Mouse (Mus musculus) cerebellum, postnatal 25 days (tissue): ENCODE results near the gene Rad18.
"Not testable (repeated sequence)": the region's sequence is repeated elsewhere in the genome, so short reads cannot be mapped to it uniquely, and the experiment has no call there.

Source experiments
- DNase-seq, 2 experiments: peaks; one replicate each; pipeline ENCODE4 v3.0.0; 2021; ENCODE audit warnings: mixed read lengths in 2 of 2

Rad18 gene

GRCm38 (mm10) chr6:112696056-112696950 lies at the start of gene Rad18:
Gene Rad18 (minus strand): TSS chr6:112696686.
- peak; percentile 85 to 92 for DNase-seq

GRCm38 (mm10) chr6:112742297-112742696 lies 45.8 kb upstream of the Rad18 start:
- no peak for DNase-seq

DNA sequence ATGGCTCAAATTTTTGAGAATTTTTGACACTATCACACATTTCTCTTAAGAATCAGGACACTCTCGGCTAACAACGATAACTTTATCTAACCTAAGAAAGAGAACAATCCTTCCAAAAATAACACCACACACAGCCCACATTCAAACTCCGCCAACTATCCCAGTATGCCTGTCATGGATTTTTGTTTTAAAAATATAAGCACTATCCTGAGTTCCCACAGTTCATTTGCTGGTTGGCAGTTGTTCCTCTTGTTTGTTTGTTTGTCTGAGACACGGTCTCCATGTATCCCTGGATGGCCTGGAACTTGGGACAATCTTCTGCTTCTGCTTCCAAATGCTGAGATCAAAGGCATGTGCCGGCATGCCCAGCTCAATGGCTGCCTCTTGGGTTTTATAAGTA lies 45.3 kb upstream of the Rad18 start:
- no peak for DNase-seq

DNA sequence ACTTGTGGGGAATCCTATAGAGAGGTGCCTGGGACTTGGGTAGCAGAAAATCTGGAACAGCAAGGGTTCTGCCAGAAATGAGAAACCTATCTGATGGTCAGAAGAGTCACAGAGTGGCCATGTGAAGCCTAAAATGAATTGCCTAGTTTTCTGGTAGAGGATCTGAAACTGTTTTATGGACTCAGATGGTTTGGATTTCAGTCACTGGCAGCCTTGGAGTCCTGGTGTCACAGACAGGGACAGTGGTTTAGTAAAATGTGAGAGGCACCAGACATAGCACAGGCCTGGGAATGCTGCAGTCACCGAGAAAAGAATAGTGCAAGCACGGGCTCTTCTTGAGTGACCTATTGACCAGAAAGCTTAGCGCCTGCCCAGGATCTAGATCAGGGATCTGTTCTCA lies 43.1 kb upstream of the Rad18 start:
- no peak for DNase-seq

- DNase-seq, result no peak
These were observed 42.4 kb upstream of the Rad18 start for GRCm38 (mm10) chr6:112738924-112739323.

DNA sequence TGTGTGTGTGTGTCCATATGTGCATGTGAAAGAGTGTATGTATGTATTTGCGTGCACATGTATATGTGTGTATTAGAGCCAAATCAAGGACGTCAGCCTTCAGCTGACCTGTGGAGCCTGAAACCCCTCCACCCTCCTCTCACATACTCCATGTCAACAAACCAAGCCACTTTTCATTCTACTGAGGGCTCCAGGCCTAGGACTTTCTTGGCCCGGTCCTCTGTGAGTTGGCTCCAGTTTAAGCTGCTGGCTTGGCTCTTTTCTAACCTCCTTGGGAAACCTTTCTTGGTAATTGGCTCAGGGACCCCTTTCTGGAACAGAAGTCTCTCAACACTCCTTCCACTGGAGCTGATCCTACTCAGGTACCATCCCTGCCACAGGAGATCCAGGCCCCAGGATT lies 40.0 kb upstream of the Rad18 start:
- no peak for DNase-seq

DNA sequence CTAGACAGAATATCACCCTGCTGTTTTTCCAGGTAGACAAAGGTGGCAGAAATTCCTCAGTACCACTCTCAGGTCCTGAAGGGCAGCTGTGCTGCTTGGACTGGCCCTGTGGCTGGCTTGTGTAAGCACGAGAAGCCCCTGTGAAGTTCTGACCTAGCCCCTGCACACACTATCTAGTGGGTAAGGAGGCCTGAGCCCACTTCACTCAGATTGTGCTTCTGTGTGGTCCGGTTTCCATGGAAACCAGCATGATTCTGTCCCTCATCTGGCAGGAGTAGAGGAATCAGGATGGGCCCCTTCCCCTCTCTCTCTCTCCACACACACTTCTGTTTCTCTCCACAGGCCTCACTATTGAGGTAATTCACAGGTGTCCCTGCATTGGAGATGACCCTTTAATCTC lies 38.6 kb upstream of the Rad18 start:
- DNase-seq, result no peak

GRCm38 (mm10) chr6:112733942-112734341 lies 37.5 kb upstream of the Rad18 start:
- DNase-seq, result no peak

GRCm38 (mm10) chr6:112732434-112732833 lies 35.9 kb upstream of the Rad18 start:
- no peak for DNase-seq

DNA sequence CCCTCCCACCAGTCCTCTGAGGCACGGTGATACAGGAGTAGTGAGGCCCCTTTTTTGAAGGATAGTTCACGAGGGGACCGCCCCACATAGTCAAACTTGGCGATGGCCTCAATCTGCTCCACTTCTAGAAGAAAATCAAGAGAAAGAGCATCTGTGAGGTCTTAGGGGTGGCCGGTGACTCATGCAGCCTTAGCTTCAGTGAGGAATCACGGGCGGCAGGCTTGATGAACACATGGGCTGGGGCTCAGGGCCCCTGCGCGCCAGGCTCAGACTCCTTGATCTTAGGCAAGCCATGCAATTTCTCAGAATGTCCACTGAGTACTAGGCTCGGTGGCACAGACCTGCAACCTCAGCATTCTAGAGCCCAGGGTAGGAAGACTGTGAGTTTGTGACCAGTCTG lies 34.9 kb upstream of the Rad18 start:
- DNase-seq, result peak in 1 of 2 experiments; percentile 42

DNA sequence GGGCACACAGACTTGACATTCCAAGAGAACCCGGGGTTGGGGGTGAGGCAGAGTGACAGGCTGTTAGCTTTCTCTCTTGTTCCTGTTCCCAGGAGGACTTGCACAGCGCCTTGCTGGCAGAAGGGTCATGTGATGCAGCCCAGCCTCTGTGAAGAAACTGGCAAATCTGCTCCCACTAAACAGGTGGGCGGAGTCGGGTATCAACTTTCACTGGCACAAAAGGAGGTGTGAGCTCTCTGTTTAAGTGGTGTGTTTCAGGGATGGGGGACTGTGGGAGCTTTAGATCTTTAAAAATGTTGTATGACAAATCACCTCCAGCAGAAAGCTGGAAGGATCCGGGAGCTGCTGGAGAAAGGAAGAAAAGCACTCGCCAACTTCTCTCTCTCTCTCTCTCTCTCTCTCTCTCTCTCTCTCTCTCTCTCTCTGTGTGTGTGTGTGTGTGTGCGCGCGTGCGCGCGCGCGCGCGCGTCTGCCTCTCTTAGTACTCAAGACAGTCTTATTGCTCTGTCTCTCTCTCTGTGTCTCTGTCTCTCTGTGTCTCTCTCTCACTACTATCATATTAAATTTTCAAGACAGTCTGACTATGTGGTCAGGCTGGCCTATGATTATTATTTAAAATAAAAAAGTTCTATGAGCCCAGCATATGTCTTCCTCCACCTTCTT lies 32.4 kb upstream of the Rad18 start:
- DNase-seq, result no peak

DNA sequence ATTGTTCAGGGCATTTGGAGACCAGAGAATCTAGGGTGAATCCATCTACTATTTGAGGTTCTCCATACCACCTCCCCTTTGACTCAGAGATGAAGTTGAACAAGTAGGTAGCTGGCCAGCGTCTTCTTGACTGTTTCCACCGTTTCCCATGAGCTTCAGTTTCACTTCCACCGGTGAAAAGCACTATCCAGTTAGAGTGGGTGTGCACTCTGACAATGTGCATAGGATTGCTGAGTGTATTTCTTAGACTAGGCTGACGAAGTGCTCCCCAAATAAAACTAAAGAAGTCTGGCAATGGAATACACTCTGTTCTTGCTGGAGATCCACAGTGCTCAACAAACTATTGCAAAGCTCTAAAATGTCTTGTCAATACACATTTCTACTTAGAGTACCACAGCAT lies 29.0 kb upstream of the Rad18 start:
- DNase-seq, result no peak

DNA sequence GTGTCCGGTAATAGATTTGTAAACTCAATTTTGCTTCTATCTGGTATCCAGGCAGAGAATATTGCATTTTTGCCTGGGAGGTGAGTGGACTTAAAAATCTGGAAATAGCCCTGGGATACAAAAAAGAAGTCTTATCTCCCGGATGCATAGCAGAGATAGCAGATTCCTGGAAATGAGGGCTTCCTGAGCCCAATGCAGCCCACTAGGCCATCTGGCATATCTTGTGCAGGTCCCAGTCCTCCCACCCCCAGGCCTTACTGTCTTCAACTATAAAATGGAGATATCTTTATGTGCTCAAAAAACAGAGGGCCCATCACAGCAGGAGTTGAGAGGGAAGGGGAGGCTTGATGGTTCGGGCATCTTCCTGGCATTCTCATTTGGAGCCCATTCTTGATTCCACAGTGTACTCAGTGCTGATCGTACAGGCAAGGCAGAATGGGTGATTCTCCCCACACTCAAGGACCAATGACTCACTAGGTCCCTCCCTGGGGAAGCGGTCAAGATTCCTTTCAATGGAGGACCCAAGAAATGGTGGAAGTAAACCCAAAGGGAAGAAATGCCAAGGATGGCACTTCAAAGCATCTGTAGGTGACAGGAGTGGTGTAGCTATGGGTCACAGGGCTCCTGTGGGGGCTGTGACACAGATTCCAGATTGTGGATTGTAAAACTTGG lies 24.1 kb upstream of the Rad18 start:
- no peak for DNase-seq

- no peak for DNase-seq
These were observed 23.5 kb upstream of the Rad18 start for GRCm38 (mm10) chr6:112719983-112720382.

DNA sequence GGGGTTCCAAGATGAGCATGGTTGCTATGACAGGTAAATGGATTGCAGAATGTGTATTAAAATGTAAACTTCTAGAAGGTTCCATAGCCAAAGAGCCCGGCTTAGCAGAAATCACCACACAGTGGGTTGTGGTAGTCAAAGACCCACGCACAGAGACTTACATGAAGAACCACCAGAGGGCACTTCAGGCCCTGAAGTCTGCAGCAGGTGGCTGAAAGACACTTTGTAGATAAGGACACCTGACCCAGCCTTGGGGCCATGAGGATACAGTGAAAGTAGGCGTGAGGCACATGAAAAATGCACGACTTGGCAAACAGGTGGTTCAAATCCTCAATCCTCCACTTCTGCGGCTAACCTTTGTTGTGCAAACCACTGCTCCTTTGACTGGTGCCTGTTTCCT lies 20.7 kb upstream of the Rad18 start:
- DNase-seq, result peak; percentile 51 to 65

- no peak for DNase-seq
These were observed 17.5 kb upstream of the Rad18 start for GRCm38 (mm10) chr6:112713951-112714350.

GRCm38 (mm10) chr6:112702296-112702695 lies 5.8 kb upstream of the Rad18 start:
- not testable (repeated sequence) for DNase-seq

GRCm38 (mm10) chr6:112700392-112700791 lies 3.9 kb upstream of the Rad18 start:
- peak; percentile 76 to 83 for DNase-seq

- no peak for DNase-seq
These were observed 2.6 kb upstream of the Rad18 start for GRCm38 (mm10) chr6:112699115-112699514.

DNA sequence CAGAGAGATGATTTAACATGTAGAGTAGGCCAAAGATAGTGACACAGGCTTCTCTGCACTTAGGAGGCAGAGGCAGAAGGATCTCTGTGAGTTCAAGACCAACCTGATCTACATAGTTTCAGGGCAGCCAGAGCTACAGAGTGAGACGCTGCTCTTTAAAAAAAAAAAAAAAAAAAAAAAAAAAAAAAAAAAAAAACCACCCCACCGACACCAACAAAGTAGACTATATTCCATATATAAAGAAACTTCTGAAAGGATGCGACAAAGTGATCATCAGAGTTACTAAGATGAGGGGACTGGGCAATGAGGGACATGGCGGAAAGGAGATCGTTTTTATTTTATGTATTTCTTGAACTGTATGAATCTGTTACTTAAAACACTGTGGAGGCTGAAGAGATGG lies 2.0 kb downstream of the Rad18 start:
- no peak for DNase-seq

DNA sequence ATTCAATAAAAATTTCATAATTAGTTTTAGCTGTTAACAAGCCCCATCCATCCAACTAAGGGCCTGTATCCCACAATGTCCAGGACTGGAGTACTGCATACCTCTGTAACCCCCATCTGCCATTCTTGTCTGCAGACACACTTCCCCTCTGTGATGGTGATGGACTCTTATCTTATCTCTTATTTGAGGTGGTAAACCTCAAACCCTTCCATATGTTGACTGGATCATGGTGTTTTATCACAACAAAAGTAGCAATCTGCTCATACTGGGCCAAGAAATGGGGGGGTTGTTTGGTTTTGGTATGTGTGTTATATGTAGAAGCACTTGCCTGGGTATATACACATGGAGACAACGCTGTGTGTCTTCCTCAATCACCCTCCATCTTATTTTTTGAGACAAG lies 5.0 kb downstream of the Rad18 start:
- no peak for DNase-seq

DNA sequence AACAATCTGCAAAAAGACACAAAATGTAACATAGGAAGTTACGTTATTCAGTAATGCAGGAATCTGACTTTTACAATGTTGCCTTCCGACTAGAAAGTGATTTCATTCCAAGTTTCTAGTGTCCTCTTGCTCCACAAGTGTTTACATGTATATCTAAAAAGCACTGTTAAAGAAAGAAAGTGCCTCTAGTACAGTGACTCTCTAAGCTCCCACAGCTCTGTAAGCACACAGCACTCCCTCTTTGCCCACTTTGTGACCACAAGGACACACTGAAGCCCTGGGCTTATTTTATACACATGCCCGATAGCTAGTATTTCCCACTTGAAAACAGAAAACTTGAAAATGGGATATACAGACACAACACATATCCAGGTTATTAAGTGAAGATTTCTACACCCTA lies 8.5 kb downstream of the Rad18 start:
- no peak for DNase-seq

- no peak for DNase-seq
These were observed 10.0 kb downstream of the Rad18 start for GRCm38 (mm10) chr6:112686485-112686884.

GRCm38 (mm10) chr6:112684065-112684464 lies 12.4 kb downstream of the Rad18 start:
- DNase-seq, result no peak
